Mouse (Mus musculus) hindbrain, embryonic 10.5 days (tissue): ENCODE results near the gene Krr1. TPM values are rescaled to one million over a fixed set of nuclear protein-coding genes. Genes with fewer than 3 reads are reported as not detected.

Experiments used
- polyA plus RNA-seq: library from polyadenylated mRNA; unstranded; fragments of >200 nt; fragmentation: Nextera tagmentation; extraction: Ambion mirVana; gene quantifications from 2 replicates; pipeline ENCODE4 v1.2.1, GENCODE M21; 2016

Gene Krr1
- polyA plus RNA-seq, 1 experiment from 2014 or later: 42.9 TPM

Other genes starting within 250 kb of the Krr1 start
- gene Glipr1, start 30.0 kb downstream of the Krr1 start, polyA plus RNA-seq: 0.68 and 0.69 TPM in 2 replicates
- not detected in 2 replicates for gene Glipr1l1, start 87.5 kb downstream of the Krr1 start, polyA plus RNA-seq
- not detected in 2 replicates for gene Glipr1l2, start 110.7 kb downstream of the Krr1 start, polyA plus RNA-seq
- gene Glipr1l3, start 187.7 kb downstream of the Krr1 start, polyA plus RNA-seq: 0.17 TPM in 1 of 2 replicates, not detected in the other
- gene Caps2, start 191.0 kb downstream of the Krr1 start, polyA plus RNA-seq: 0.42 and 0.54 TPM in 2 replicates